Mouse (Mus musculus) cortical plate, adult 2 months (tissue): ENCODE data around the gene Slc16a13.

Source experiments
- CTCF ChIP-seq: fragments of 200-500 bp; IDR thresholded peaks from 2 replicates; pipeline ENCODE4 v1.5.1; 2011; ENCODE audit warnings: mild to moderate bottlenecking, control low read depth, low read length; ENCODE audit not compliant: insufficient read depth; ENCODE audit errors: extremely low read depth
- POLR2A ChIP-seq: fragments of 200-500 bp; IDR thresholded peaks from 2 replicates; pipeline ENCODE4 v1.6.1; 2011; ENCODE audit warnings: mild to moderate bottlenecking, low read length, control low read depth; ENCODE audit not compliant: insufficient read depth; ENCODE audit errors: extremely low read depth

- no peak for TF ChIP-seq POLR2A
- no peak for TF ChIP-seq CTCF
Observed at GRCm38 (mm10) chr11:70213736-70214135, 7.1 kb downstream of the Slc16a13 start.
